Mouse (Mus musculus): ENCODE measurements around the gene Srsf6. TPM values are rescaled to one million over a fixed set of nuclear protein-coding genes. Genes with fewer than 3 reads are reported as not detected.
A peak's percentile ranks its signal among the peaks of the same experiment; 100 is the strongest.
"Not testable (repeated sequence)": the region's sequence is repeated elsewhere in the genome, so short reads cannot be mapped to it uniquely, and the experiment has no call there.

The Srsf6 gene
- total RNA-seq (2021) = 100 to 1,000 TPM; 116 to 118 TPM
- long read RNA-seq, experiment 1, transcript Srsf6-203 (6 exons, 3,527 nt) = major isoform, 62 of 76 reads
- long read RNA-seq, experiment 1, partial matches to known transcripts = 11 of 76 reads
- long read RNA-seq, experiment 1, other reads (novel, unspliced or antisense) = 1 of 76 reads
- long read RNA-seq, experiment 2, transcript Srsf6-203 (6 exons, 3,527 nt) = major isoform, 61 of 75 reads
- long read RNA-seq, experiment 2, partial matches to known transcripts = 10 of 75 reads
- long read RNA-seq, experiment 2, other reads (novel, unspliced or antisense) = 3 of 75 reads

GRCm38 (mm10) chr2:162931123-162931673 lies at the start of gene Srsf6:
TSS of gene Srsf6 (plus strand) at chr2:162931528.
- DNase-seq (ENCODE audit: low spot score in 2 of 2) = peak; percentile 93

- no peak for DNase-seq (ENCODE audit: low spot score in 2 of 2)
Observed at GRCm38 (mm10) chr2:162884101-162884500, 47.2 kb upstream of the Srsf6 start.

GRCm38 (mm10) chr2:162887121-162887520 lies 44.2 kb upstream of the Srsf6 start:
- DNase-seq (ENCODE audit: low spot score in 2 of 2) = no peak

GRCm38 (mm10) chr2:162888677-162889076 lies 42.7 kb upstream of the Srsf6 start:
- no peak for DNase-seq (ENCODE audit: low spot score in 2 of 2)

GRCm38 (mm10) chr2:162889191-162889590 lies 42.1 kb upstream of the Srsf6 start:
- DNase-seq (ENCODE audit: low spot score in 2 of 2) = no peak

- no peak for DNase-seq (ENCODE audit: low spot score in 2 of 2)
Observed at GRCm38 (mm10) chr2:162889731-162890130, 41.6 kb upstream of the Srsf6 start.

GRCm38 (mm10) chr2:162892979-162893378 lies 38.3 kb upstream of the Srsf6 start:
- not testable (repeated sequence) for DNase-seq (ENCODE audit: low spot score in 2 of 2)

- DNase-seq (ENCODE audit: low spot score in 2 of 2) = not testable (repeated sequence)
Observed at GRCm38 (mm10) chr2:162899256-162899655, 32.1 kb upstream of the Srsf6 start.

- no peak for DNase-seq (ENCODE audit: low spot score in 2 of 2)
Observed at GRCm38 (mm10) chr2:162899880-162900589, 31.3 kb upstream of the Srsf6 start.

GRCm38 (mm10) chr2:162900590-162900916 lies 30.8 kb upstream of the Srsf6 start:
- no peak for DNase-seq (ENCODE audit: low spot score in 2 of 2)

- DNase-seq (ENCODE audit: low spot score in 2 of 2) = no peak
Observed at GRCm38 (mm10) chr2:162905902-162906301, 25.4 kb upstream of the Srsf6 start.

GRCm38 (mm10) chr2:162908052-162908491 lies 23.3 kb upstream of the Srsf6 start:
- peak in 1 of 2 experiments; percentile 6 for DNase-seq (ENCODE audit: low spot score in 2 of 2)

GRCm38 (mm10) chr2:162914040-162914439 lies 17.3 kb upstream of the Srsf6 start:
- DNase-seq (ENCODE audit: low spot score in 2 of 2) = no peak

GRCm38 (mm10) chr2:162914519-162914918 lies 16.8 kb upstream of the Srsf6 start:
- no peak for DNase-seq (ENCODE audit: low spot score in 2 of 2)

- no peak for DNase-seq (ENCODE audit: low spot score in 2 of 2)
Observed at GRCm38 (mm10) chr2:162919926-162920325, 11.4 kb upstream of the Srsf6 start.

GRCm38 (mm10) chr2:162922183-162922582 lies 9.1 kb upstream of the Srsf6 start:
- peak; percentile 40 to 60 for DNase-seq (ENCODE audit: low spot score in 2 of 2)

GRCm38 (mm10) chr2:162922834-162923233 lies 8.5 kb upstream of the Srsf6 start:
- no peak for DNase-seq (ENCODE audit: low spot score in 2 of 2)

- DNase-seq (ENCODE audit: low spot score in 2 of 2) = no peak
Observed at GRCm38 (mm10) chr2:162924126-162924525, 7.2 kb upstream of the Srsf6 start.

- DNase-seq (ENCODE audit: low spot score in 2 of 2) = no peak
Observed at GRCm38 (mm10) chr2:162927918-162928585, 3.3 kb upstream of the Srsf6 start.

- DNase-seq (ENCODE audit: low spot score in 2 of 2) = no peak
Observed at GRCm38 (mm10) chr2:162929704-162930103, 1.6 kb upstream of the Srsf6 start.

GRCm38 (mm10) chr2:162930516-162931122 lies 709 bp upstream of the Srsf6 start:
- no peak for DNase-seq (ENCODE audit: low spot score in 2 of 2)

Data from layer of hippocampus, postnatal 14 days (tissue).